Mouse (Mus musculus): ENCODE measurements around the gene Crybb2. TPM values are rescaled to one million over a fixed set of nuclear protein-coding genes. Genes with fewer than 3 reads are reported as not detected.

The Crybb2 gene
- polyA plus RNA-seq, 1 experiment from 2014 or later, result not detected

DNA sequence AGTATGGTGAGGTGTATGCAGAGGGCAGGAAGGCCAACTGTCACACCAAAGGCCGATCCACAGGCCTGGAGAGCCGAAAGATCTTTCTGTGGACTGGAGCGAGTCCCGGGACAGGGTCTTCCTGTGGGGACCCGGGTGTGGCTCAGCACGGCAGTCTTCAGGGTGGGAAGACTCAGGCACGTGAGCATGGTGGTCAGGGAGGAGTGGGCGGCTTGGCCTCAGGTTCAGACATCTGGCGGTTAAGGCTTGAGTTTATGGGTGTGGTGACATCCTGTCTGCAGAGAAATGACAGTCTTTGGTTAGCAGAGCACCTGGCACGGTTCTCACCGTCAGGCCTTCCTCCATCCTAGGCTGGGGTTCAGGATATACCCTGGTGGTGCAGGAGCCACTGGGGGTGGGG is 20.8 kb upstream of the Crybb2 start:
- Histone ChIP-seq H3K27me3 (no peaks in the 10 kb centered on the region), H3K9ac (no peak overlapping the region), H3K4me2 (no peak overlapping the region), H3K27ac (replicated peaks) (no peak overlapping the region), H3K4me1 (replicated peaks) (no peaks in the 10 kb centered on the region), H3K36me3 (replicated peaks) (peaks cover 9% of the 10 kb centered on the region; the same call in 1 of the 2 replicates), H3K9me3 (replicated peaks) (no peaks in the 10 kb centered on the region), H3K4me3 (replicated peaks) (no peak overlapping the region)
- WGBS (ENCODE audit: insufficient replicate concordance), result 75% methylated on average over 11 of the region's 11 CpGs
- no peak for ATAC-seq (ENCODE audit: insufficient read depth)

DNA sequence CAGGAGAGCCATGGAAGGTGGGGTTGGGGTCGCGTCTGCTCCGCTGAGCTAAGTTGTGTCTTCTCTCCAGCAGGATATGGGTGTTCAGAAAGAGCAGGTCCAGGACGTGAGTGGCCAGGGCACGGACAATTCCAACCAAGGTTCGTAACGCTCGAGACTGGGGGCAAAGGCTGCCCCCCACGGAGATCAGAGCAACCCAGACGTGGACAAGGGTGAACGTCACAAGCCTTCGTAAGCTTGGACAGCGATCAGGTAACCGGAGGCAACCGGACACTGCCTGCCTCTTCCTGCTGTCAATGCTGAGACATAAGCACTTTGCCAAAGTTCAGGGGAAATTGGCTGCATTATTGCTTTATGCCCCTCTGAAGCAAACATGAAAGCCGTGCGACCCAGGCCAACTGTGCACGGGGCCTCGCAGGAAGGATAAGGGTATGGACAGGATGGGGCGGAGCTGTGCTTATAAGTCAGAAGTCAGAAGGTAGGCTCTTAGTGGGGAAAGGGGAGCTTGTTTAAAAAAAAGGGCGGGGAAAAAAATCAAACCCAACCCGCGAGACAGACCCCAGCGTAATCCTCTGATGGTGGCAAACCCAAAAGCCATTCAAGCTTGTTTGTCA is 20.3 kb upstream of the Crybb2 start:
- ATAC-seq (ENCODE audit: insufficient read depth), result no peak
- no peaks in the 10 kb centered on the region for H3K4me1 ChIP-seq (replicated peaks)
- no peaks in the 10 kb centered on the region for H3K9me3 ChIP-seq (replicated peaks)
- WGBS (ENCODE audit: insufficient replicate concordance), result 76% methylated on average over 24 of the region's 24 CpGs
- H3K36me3 ChIP-seq (replicated peaks), result peaks cover 9% of the 10 kb centered on the region; the same call in 1 of the 2 replicates
- H3K9ac ChIP-seq, result no peak overlapping the region
- H3K4me2 ChIP-seq, result no peak overlapping the region
- no peak overlapping the region for H3K4me3 ChIP-seq (replicated peaks)
- H3K27ac ChIP-seq (replicated peaks), result no peak overlapping the region
- no peaks in the 10 kb centered on the region for H3K27me3 ChIP-seq

DNA sequence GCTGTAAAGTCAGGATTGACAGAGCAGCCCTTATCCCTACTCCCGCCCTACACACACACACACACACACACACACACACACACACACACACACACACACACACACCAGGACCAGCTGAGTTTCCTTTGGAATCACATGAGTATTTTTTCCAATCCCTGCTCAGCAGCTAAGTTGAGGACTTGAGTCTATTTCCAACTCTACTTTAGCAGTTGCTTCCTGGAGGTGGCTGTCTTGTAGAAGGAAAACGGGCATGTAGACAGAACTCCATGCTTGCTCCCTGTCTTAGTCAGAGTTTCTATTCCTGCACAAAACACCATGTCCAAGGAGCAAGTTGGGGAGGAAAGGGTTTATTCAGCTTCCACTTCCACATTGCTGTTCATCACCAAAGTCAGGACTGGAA is 17.5 kb upstream of the Crybb2 start:
- no peak overlapping the region for H3K27ac ChIP-seq (replicated peaks)
- no peaks in the 10 kb centered on the region for H3K4me1 ChIP-seq (replicated peaks)
- no peaks in the 10 kb centered on the region for H3K9me3 ChIP-seq (replicated peaks)
- peaks cover 9% of the 10 kb centered on the region; the same call in 1 of the 2 replicates for H3K36me3 ChIP-seq (replicated peaks)
- H3K27me3 ChIP-seq, result no peaks in the 10 kb centered on the region
- 53% methylated on average over 2 of the region's 2 CpGs for WGBS (ENCODE audit: insufficient replicate concordance)
- H3K9ac ChIP-seq, result no peak overlapping the region
- ATAC-seq (ENCODE audit: insufficient read depth), result no peak
- H3K4me3 ChIP-seq (replicated peaks), result no peak overlapping the region
- no peak overlapping the region for H3K4me2 ChIP-seq

DNA sequence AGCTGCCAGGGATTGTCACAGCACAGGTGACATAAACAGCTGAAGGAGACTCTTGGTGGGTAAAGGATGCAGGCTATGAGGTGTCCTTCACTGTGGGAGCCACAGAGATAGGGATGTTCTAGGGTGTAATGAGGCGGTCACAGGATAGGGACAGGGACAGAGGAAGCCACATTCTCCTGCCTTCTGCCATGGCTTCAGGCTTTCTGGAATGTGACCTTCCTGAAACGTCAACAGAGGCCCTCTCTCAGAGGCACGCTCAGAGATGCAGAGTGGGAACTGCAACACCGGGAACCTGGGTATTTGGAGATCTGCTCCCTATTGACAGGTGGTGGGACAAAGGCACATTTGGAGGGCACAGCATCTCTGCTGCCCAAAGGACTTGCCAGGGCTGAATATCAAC is 17.1 kb upstream of the Crybb2 start:
- H3K27me3 ChIP-seq, result no peaks in the 10 kb centered on the region
- no peak for ATAC-seq (ENCODE audit: insufficient read depth)
- 57% methylated on average over 4 of the region's 4 CpGs for WGBS (ENCODE audit: insufficient replicate concordance)
- no peaks in the 10 kb centered on the region for H3K4me1 ChIP-seq (replicated peaks)
- H3K9me3 ChIP-seq (replicated peaks), result no peaks in the 10 kb centered on the region
- H3K36me3 ChIP-seq (replicated peaks), result peaks cover 9% of the 10 kb centered on the region; the same call in 1 of the 2 replicates
- H3K9ac ChIP-seq, result no peak overlapping the region
- no peak overlapping the region for H3K4me2 ChIP-seq
- no peak overlapping the region for H3K4me3 ChIP-seq (replicated peaks)
- H3K27ac ChIP-seq (replicated peaks), result no peak overlapping the region

DNA sequence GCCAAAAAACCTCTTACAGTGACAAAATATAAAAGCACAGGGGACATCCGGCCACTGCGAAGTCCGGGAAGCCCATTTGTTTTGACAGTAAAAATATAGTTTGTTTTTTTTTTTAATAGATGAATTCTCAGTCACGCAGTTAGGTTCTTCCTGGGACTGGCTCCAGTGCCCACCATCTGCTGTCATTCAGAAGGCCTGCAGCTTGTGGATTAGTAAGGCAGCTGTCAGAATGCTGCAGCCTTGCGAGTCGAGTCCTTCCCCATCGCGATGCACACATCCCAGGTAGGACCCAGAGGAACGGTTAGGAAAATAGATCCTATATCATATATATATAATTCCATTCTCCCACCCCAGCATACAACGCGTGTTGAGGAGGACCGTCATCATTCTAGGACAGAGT is 16.5 kb upstream of the Crybb2 start:
- Histone ChIP-seq H3K27me3 (no peaks in the 10 kb centered on the region), H3K27ac (replicated peaks) (no peak overlapping the region), H3K9me3 (replicated peaks) (no peaks in the 10 kb centered on the region), H3K36me3 (replicated peaks) (peaks cover 9% of the 10 kb centered on the region; the same call in 1 of the 2 replicates), H3K9ac (no peak overlapping the region), H3K4me3 (replicated peaks) (no peak overlapping the region), H3K4me2 (no peak overlapping the region), H3K4me1 (replicated peaks) (no peaks in the 10 kb centered on the region)
- WGBS (ENCODE audit: insufficient replicate concordance), result 71% methylated on average over 12 of the region's 12 CpGs
- no peak for ATAC-seq (ENCODE audit: insufficient read depth)

DNA sequence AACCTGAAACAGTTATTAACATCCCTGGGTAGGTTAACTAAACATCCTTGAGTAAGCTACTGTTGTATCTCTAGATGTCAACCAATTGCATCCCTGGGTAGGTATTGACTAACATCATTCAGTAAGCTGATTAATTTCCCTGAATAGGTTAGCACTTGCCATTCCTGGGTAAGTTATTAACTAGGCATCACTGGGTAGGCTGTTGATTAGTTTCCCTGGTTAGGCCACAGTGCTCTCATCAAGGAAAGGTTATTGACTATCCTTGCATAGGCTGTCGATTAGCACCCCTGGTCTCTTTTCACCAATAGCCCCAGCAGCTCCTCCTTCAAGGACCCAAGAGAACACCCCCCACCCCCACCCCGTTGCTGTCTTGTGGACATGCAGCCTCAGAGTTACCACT is 16.0 kb upstream of the Crybb2 start:
- no peaks in the 10 kb centered on the region for H3K4me1 ChIP-seq (replicated peaks)
- 45% methylated on average over 2 of the region's 2 CpGs for WGBS (ENCODE audit: insufficient replicate concordance)
- no peaks in the 10 kb centered on the region for H3K9me3 ChIP-seq (replicated peaks)
- no peak overlapping the region for H3K27ac ChIP-seq (replicated peaks)
- H3K4me2 ChIP-seq, result no peak overlapping the region
- H3K9ac ChIP-seq, result no peak overlapping the region
- no peak for ATAC-seq (ENCODE audit: insufficient read depth)
- H3K4me3 ChIP-seq (replicated peaks), result no peak overlapping the region
- H3K27me3 ChIP-seq, result no peaks in the 10 kb centered on the region
- peaks cover 7% of the 10 kb centered on the region; the same call in 1 of the 2 replicates for H3K36me3 ChIP-seq (replicated peaks)

DNA sequence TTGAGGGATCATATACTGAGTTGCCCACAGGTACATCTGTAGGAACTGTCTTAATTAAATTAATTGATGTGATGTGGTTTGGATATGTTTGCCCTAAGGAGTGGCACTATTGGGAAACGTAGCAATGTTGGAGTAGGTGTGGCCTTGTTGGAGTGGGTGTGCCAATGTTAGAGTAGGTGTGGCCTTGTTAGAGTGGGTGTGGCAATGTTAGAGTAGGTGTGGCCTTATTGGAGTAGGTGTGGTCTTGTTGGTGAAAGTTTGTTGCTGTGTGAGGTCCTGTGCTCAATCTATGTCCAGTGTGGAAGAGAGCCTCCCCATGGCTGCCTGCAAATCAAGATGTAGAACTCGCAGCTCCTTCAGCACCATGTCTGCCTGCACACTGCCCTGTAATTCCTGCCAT is 14.4 kb upstream of the Crybb2 start:
- Histone ChIP-seq H3K27ac (replicated peaks) (no peak overlapping the region), H3K4me2 (no peak overlapping the region), H3K4me1 (replicated peaks) (no peaks in the 10 kb centered on the region), H3K9me3 (replicated peaks) (no peaks in the 10 kb centered on the region), H3K36me3 (replicated peaks) (no peaks in the 10 kb centered on the region), H3K27me3 (no peaks in the 10 kb centered on the region), H3K4me3 (replicated peaks) (no peak overlapping the region), H3K9ac (no peak overlapping the region)
- no peak for ATAC-seq (ENCODE audit: insufficient read depth)
- WGBS (ENCODE audit: insufficient replicate concordance), result 62% methylated on average over 2 of the region's 2 CpGs

DNA sequence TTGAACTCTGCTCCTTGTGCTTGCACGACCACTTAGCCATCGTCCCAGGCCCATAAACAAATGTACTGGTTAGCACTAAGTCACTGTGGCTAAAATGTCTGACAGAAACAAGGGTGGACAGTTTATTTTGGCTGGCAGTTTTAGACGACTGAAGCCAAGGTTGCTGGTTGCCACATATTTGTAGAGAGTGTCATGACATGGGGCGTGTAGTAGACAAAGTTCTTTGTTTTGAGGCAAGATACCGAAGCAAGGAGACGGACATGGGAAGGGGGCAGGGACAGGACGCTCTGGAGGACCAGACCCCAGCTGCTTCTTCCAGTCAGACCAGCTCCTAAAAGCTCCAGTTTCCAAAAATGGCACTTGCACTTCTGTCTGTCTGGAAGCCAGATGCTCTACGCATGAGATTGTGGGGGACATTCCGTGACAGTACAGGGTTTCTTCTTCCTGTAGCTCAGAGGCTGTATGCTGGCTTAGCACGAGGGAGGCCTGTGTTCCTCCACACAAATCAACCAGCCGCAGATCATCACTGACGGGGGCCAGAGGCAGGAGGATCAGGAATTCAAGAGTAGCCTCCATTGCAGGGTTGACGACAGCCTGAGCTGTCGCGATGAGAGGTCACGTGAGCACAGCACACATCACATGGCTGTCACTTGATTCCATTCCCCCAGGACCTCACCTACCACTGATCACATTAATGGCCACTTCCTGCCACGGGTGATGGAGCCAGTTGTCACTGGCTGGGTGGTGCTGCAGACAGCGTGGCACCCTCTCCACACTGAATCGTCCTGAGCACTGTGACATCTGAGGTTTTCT is 12.6 kb upstream of the Crybb2 start:
- no peaks in the 10 kb centered on the region for H3K36me3 ChIP-seq (replicated peaks)
- ATAC-seq (ENCODE audit: insufficient read depth), result no peak
- no peak overlapping the region for H3K4me2 ChIP-seq
- no peaks in the 10 kb centered on the region for H3K27me3 ChIP-seq
- no peak overlapping the region for H3K4me3 ChIP-seq (replicated peaks)
- no peaks in the 10 kb centered on the region for H3K4me1 ChIP-seq (replicated peaks)
- WGBS (ENCODE audit: insufficient replicate concordance), result 50% methylated on average over 19 of the region's 19 CpGs
- H3K9me3 ChIP-seq (replicated peaks), result no peaks in the 10 kb centered on the region
- no peak overlapping the region for H3K9ac ChIP-seq
- no peak overlapping the region for H3K27ac ChIP-seq (replicated peaks)

DNA sequence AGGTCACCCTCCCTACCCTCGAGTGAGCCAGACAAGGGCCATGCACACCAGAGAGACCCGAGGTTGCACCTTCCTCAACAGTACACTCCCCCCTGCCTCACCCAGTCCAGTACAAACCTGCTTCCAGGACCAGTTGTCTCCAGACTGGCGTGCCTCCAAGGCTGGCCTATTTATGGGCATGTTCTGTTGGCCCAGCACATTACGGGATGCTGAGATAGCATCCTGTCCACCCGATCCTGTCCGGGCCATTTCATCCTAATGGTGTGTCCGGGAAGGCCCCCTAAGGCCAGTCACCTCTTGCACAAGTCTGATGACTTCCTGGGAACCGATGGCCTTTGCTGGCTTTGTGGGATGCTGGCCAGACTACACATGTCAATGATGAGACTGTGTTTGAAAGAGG is 11.5 kb upstream of the Crybb2 start, which contains the start of gene Crybb3:
Gene Crybb3 (minus strand): TSS at position 146 of the 400 bp plus-strand sequence.
- WGBS (ENCODE audit: insufficient replicate concordance), result 54% methylated on average over 8 of the region's 8 CpGs
- H3K36me3 ChIP-seq (replicated peaks), result no peaks in the 10 kb centered on the region
- H3K4me1 ChIP-seq (replicated peaks), result no peaks in the 10 kb centered on the region
- H3K4me3 ChIP-seq (replicated peaks), result no peak within 1 kb of the TSS
- no peaks in the 10 kb centered on the region for H3K9me3 ChIP-seq (replicated peaks)
- ATAC-seq (ENCODE audit: insufficient read depth), result no peak
- H3K4me2 ChIP-seq, result no peak within 1 kb of the TSS
- H3K27me3 ChIP-seq, result no peaks in the 10 kb centered on the region
- H3K9ac ChIP-seq, result no peak within 1 kb of the TSS
- H3K27ac ChIP-seq (replicated peaks), result no peak within 1 kb of the TSS

DNA sequence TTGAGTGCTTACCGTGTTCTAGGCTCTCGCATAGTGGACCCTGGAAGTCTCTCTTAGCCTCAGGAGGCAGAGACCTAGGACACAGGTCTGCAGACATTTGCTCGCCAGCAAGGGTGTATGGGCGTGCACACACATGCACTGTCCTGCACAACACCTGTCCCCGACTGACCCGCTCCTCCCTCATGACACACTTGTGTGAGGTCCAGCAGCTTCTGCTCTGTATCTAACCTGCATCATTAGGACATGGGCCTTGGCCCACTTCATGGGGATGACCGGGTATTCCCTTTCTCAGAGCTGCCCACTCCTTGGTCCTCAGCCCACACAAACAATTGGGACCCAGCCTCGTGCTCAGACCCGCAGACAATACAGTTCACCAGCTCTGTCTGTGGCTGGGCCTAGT is 11.1 kb upstream of the Crybb2 start:
- H3K4me3 ChIP-seq (replicated peaks), result no peak overlapping the region
- no peaks in the 10 kb centered on the region for H3K9me3 ChIP-seq (replicated peaks)
- H3K4me2 ChIP-seq, result no peak overlapping the region
- H3K27me3 ChIP-seq, result no peaks in the 10 kb centered on the region
- H3K9ac ChIP-seq, result no peak overlapping the region
- 64% methylated on average over 9 of the region's 9 CpGs for WGBS (ENCODE audit: insufficient replicate concordance)
- no peaks in the 10 kb centered on the region for H3K36me3 ChIP-seq (replicated peaks)
- no peak overlapping the region for H3K27ac ChIP-seq (replicated peaks)
- ATAC-seq (ENCODE audit: insufficient read depth), result no peak
- no peaks in the 10 kb centered on the region for H3K4me1 ChIP-seq (replicated peaks)

DNA sequence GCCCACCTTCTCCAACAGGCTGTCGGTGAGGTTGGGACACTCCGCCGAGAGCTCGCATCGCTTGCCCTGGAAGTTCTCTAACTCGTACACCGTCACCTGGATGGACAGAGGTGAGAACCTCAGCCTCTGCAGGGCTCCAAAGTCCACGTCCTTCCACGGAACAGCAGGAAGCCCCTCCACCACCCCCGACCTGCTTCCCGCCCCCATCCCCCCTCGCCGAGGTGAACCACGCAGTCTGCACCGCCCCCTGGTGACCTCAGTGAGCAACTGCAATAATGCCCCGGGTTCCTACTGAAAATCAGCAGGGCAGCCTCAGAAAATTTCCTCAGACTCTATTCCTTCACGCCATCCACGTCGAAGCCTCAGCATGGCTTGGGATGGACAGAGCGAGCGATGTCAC is 9.9 kb upstream of the Crybb2 start:
- no peak overlapping the region for H3K9ac ChIP-seq
- 22% methylated on average over 21 of the region's 21 CpGs for WGBS (ENCODE audit: insufficient replicate concordance)
- H3K4me3 ChIP-seq (replicated peaks), result no peak overlapping the region
- H3K9me3 ChIP-seq (replicated peaks), result no peaks in the 10 kb centered on the region
- ATAC-seq (ENCODE audit: insufficient read depth), result no peak
- no peak overlapping the region for H3K4me2 ChIP-seq
- H3K27ac ChIP-seq (replicated peaks), result no peak overlapping the region
- no peaks in the 10 kb centered on the region for H3K36me3 ChIP-seq (replicated peaks)
- no peaks in the 10 kb centered on the region for H3K27me3 ChIP-seq
- H3K4me1 ChIP-seq (replicated peaks), result no peaks in the 10 kb centered on the region

All from liver, embryonic 15.5 days (tissue).